Mouse (Mus musculus) lung, postnatal 0 days (tissue): ENCODE data around the gene Acbd6.

ENCODE experiments used
- CTCF ChIP-seq: IDR thresholded peaks from 2 replicates; pipeline ENCODE4 v1.5.1; 2016; ENCODE audit warnings: antibody characterized with exemption, mild to moderate bottlenecking
- EP300 ChIP-seq: IDR thresholded peaks from 2 replicates; pipeline ENCODE4 v1.6.1; 2016; ENCODE audit warnings: antibody characterized with exemption, mild to moderate bottlenecking, control low read depth

DNA sequence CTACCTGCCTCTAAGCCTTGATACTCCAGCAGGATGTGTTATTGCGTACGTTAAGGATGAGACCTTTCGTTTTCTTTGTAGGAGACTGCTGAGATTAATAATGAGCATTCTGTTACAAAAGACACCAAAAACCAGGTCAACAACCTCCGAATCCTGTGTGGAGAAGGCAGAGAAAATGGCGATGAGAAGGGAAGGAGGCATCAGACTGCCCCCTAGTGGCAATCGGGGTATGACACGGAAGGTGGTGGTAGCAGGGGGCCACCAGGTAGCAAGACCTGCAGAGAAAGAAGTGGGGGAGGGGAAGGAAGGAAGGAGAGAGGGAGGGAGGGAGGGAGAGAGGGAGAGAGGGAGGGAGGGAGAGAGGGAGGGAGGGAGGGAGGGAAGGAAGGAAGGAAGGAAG lies 41.3 kb upstream of the Acbd6 start:
- TF ChIP-seq CTCF (peak; percentile 79), EP300 (no peak)
